Mouse (Mus musculus) left cerebral cortex, postnatal 36 days (tissue): ENCODE measurements around the gene Myb. TPM values are rescaled to one million over a fixed set of nuclear protein-coding genes. Genes with fewer than 3 reads are reported as not detected.
"Not testable (repeated sequence)": the region's sequence is repeated elsewhere in the genome, so short reads cannot be mapped to it uniquely, and the experiment has no call there.

Experiments
- DNase-seq, 2 experiments: peaks; one replicate each; pipeline ENCODE4 v3.0.0; 2021 to 2022; ENCODE audit warnings: low spot score in 2 of 2, mixed read lengths in 1 of 2
- intact Hi-C: fragments of 180-260 bp; cut with DNase I; formaldehyde crosslinking; loops from one replicate; pipeline ENCODE4 v1.15.1; 2025
- total RNA-seq, 2 experiments: library from RNA; stranded (reverse); gene quantifications; 2 replicates each; pipeline ENCODE4 v1.2.3; 2021

Myb gene
- total RNA-seq, 2 experiments from 2014 or later, result 0.20 to 0.35 TPM

- DNase-seq, result no peak
- intact Hi-C loops, result no loop called here
Observed at GRCm38 (mm10) chr10:21178281-21178680, 17.5 kb upstream of the Myb start.

- no peak for DNase-seq
- intact Hi-C loops, result no loop called here
Observed at GRCm38 (mm10) chr10:21172650-21173200, 11.9 kb upstream of the Myb start.

GRCm38 (mm10) chr10:21168466-21168865, 7.7 kb upstream of the Myb start:
- DNase-seq, result no peak
- intact Hi-C loops, result no loop called here

- intact Hi-C loops, result no loop called here
- DNase-seq, result no peak
Observed at GRCm38 (mm10) chr10:21167842-21168241, 7.1 kb upstream of the Myb start.

DNA sequence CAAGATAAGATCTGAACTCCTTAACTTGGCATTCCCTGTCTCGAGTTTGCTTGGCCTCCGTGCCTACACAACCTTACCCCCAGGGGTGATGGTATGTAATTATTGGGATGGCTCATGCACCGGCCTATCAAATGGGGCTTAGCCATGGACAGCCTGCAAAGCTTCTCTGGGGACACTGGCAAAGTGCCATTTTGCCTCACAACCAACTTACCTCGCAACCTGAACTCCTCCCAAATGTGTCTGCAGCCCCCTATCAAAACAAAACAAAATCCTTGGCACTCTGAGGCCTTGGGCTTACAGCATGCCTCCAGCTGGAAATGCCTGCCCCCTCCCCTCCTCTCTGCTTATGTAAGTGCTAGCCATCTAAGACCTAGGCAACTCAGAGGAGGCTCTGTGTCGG, 6.4 kb upstream of the Myb start:
- intact Hi-C loops, result no loop called here
- no peak for DNase-seq

DNA sequence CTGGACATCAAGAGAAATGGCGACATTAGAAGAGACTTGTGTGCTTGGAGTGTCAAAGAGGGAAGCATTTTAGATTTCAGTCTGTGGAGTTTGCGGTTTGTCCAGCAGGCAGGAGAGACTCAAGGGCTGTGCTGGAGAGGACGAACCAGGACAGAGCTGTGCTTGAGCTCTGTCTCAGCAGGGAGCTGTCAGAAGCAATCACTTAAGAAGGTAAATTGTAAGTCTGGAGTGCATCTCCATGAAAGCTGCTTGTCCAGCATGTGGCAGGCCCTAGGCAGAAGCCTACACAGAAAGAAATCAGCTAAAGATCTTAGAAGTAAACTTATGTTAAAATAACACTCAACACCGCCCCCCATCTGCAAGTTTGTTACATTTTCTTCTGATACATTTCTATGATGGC, 4.6 kb upstream of the Myb start:
- intact Hi-C loops, result no loop called here
- DNase-seq, result no peak

GRCm38 (mm10) chr10:21162124-21162523, 1.3 kb upstream of the Myb start:
- no peak for DNase-seq
- intact Hi-C loops, result no loop called here

GRCm38 (mm10) chr10:21161359-21162094, 743 bp upstream of the Myb start:
- DNase-seq, result peak in 1 of 2 experiments; percentile 5
- intact Hi-C loops, result no loop called here

DNA sequence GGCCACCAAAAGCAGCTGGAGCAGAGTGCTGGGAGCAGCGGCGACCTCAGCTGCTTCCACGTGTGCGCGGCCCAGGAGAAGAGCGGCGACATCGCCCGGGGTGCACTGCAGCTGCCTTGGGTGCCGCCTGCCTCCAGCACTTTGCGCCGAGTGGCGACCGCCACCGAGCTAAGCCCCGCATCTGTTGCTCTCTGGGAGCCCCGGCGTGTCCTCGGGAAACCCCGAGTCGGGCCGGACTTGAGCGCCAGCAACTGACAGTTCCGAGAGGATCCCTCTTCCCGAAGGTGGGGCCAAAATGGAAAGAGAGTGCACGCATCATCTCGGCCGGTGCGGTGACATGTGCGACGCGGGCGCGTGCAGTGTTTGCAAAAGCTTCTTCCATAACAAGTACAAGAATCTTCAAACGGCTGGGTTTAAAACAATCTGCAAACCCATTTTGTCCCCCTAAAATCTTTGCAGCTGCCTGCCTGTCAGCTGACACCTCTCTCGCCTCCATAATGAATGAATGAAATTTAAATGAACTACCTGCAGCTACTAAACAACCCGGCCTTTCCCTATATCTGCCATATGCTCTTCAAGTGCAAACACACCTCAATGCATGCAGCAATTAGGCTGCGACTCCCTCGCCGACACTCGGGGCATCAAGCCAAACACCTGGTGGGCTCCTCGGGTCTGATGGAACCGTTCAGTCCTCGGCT, 938 bp downstream of the Myb start:
- intact Hi-C loops, result no loop called here
- peak; percentile 32 to 39 for DNase-seq

DNA sequence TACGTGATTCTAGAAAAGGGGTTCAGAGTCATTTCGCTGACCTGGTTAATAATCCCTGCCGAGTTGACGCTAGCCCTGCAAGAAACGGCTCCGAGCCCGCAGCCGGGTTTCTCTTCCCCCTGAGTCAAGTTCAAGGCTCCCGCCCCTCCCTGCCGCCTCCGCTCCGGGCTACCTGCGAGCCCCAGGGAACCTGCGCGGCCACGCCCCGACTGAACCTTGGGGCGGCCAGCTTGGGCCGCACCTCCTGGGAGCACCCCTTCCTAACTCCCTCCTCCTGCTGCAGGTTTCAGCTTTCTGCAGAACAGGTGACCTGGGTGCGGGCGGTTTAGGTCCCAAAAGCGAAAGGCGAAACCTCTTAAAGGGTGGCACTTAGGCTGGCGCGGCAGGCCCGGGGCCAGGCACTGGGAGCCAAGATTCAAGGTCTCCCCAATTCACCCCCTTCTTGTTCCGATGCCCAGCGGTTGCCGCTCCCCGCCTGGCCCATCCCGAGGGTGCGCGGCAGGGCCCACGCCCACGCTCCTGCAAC, 1.8 kb downstream of the Myb start:
- intact Hi-C loops, result no loop called here
- peak in 1 of 2 experiments; percentile 11 for DNase-seq

DNA sequence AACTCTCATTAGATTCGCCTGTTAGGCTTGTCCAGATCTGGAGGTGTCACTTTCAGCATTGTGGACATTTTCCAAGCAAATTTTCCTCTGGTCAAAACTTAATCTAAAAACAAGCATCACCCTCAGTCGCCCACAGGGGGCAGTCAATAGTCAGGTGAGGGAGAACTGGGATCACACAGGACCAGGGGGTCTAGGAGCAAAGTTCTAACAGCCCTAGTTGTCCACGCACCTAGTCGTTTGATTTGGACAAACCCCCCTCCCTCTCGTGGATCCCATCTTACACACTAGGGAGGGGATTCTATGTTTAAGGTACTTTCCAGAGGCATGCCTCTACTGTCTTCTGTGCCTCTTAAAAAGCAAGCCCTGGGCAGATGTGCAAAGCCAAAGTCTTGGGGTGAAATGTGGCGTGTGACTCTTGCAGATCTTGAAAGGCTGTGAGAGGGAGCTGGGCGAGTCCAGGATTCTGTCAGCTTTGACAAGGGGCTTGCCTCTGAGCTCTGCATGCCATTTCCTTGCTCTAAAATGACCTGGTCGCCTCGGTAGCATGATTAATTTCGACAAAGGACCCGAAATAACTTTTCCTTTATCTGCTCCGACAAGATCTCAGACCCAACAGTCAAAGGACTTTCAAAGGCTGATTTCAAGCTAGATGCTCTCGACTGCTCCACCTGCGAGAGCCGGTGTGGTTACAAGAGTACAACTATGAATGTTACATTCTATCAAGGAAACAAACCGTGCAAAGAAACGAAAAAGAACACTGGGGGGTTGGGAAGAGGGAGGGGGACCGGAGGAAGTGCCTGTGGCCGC, 2.5 kb downstream of the Myb start:
- intact Hi-C loops, result no loop called here
- DNase-seq, result peak in 1 of 2 experiments; percentile 9

DNA sequence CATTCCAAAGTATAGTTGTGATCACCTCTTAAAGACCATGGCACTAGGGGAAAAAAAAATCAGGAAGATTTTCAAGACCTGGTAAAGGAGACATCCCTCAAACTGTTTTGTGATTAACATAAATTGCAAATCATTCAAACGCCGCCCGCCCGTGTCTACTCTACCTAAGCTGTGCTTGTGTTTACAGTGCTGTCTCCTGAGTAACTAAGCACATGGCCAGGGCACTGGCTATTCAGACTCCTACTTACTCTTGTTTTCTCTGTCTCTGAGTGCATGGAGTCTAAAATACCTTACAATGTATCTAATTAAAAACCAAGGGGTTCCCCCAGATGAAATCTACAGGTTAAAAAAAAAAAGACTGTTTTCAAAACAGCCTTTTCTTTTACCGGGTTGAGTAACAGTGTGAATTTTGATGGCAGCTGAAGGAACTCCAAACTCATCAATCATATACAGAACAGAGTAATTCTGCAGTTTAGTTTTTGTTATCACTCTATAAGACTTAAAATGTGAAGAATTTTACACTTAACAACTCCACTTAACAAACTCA, 3.8 kb downstream of the Myb start:
- intact Hi-C loops, result no loop called here
- no peak for DNase-seq

DNA sequence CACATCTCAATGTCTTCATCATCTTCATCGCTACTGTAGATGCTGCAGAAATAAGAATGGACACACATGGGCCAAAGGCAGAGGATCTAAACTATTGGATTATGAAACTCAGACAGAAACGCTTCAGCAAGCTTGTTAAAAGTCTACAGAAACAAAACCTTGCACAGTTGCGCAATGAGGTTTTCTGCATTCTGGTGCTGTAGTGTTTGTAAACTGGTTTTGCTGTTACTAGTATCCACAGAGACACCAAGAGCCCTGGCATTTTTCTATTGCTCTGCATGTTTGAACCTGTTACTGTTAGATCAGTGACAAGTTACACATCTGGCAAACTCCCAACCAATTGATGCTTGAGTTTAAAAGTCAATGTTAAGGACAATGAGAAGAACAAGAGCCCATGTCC, 4.4 kb downstream of the Myb start:
- intact Hi-C loops, result no loop called here
- DNase-seq, result no peak

GRCm38 (mm10) chr10:21154927-21155326, 5.9 kb downstream of the Myb start:
- intact Hi-C loops, result no loop called here
- DNase-seq, result no peak

DNA sequence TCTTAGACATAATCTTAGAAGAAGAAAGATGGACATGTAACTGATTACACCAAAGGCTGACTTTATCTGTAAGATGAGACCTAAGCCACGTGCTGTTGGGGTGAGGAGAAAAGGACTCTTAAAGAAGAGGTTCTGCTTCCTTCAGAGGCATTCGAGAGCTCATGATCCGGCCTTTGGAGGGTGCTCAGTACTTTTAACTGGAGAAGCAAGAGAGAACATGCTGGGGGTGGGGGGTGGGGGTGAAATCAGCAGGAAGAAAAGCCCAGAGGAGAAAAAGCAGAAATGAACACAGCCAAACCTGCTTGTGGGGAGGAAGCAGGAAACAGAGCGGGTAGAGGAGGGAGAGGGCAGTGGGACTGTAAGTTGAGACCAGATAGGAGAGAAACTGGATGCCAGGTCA, 7.4 kb downstream of the Myb start:
- DNase-seq, result no peak
- intact Hi-C loops, result no loop called here

GRCm38 (mm10) chr10:21152812-21153211, 8.0 kb downstream of the Myb start:
- DNase-seq, result no peak
- intact Hi-C loops, result no loop called here

DNA sequence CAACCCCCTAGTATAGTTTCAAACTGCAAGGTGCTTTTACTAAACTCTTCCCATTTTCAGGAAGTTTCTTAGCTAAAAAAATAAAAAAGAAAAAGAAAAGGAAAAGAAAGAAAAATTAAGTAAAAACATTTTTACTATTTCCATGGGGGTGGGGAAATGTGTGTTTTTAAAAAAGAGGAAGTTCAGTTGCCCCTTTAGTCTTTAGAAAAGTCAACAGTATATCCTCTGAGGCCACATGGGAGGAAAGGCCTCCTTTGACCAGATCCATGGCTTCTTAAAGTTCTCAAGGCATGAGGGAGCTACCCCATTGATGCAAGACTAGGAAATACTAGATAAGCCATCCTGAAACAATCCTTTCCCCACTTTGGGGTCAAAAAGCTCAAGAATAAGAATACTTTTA, 9.5 kb downstream of the Myb start:
- no peak for DNase-seq
- intact Hi-C loops, result no loop called here

- intact Hi-C loops, DNase-seq: not testable (repeated sequence)
Observed at GRCm38 (mm10) chr10:21149945-21150344, 10.8 kb downstream of the Myb start.

GRCm38 (mm10) chr10:21146719-21147118, 14.1 kb downstream of the Myb start:
- intact Hi-C loops, result no loop called here
- DNase-seq, result no peak

- intact Hi-C loops, result no loop called here
- DNase-seq, result no peak
Observed at GRCm38 (mm10) chr10:21146263-21146662, 14.5 kb downstream of the Myb start.
